Mouse (Mus musculus): Measurements from ENCODE around the gene Klhl21. TPM values are rescaled to one million over a fixed set of nuclear protein-coding genes. Genes with fewer than 3 reads are reported as not detected.

The Klhl21 gene
- total RNA-seq (2021) = 18.7 TPM in 2 replicates
- long read RNA-seq, experiment 1, transcript Klhl21-201 (4 exons, 3,986 nt) = major isoform, 9 of 18 reads
- long read RNA-seq, experiment 1, partial matches to known transcripts = 8 of 18 reads
- long read RNA-seq, experiment 1, other reads (novel, unspliced or antisense) = 1 of 18 reads
- long read RNA-seq, experiment 2, transcript Klhl21-201 (4 exons, 3,986 nt) = major isoform, 5 of 11 reads
- long read RNA-seq, experiment 2, partial matches to known transcripts = 1 of 11 reads
- long read RNA-seq, experiment 2, other reads (novel, unspliced or antisense) = 5 of 11 reads

DNA sequence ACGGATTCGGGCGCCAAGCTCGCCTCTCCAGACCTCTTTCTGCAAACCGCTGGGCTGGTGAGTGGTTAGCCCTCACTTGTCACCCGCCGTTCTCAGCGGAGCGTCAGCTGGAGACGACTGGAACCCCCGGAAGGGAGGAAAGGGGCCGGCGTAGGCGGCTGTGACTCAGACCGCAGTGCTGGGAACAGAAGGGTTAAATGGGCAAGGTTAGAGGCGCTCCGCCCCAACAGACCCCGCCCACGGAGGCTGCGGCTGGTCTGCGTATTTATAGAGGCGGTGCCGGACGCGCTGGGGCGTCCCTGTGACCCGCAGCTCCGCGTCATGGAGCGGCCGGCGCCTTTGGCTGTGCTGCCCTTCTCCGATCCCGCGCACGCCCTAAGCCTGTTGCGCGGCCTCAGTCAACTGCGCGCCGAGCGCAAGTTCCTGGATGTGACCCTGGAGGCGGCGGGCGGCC, at the start of gene Klhl21:
Gene Klhl21 (plus strand): TSS at position 182 of the 454 bp plus-strand sequence.
- peak; percentile 98 for DNase-seq

GRCm38 (mm10) chr4:151959849-151960512, 48.6 kb upstream of the Klhl21 start:
- no peak for DNase-seq

DNA sequence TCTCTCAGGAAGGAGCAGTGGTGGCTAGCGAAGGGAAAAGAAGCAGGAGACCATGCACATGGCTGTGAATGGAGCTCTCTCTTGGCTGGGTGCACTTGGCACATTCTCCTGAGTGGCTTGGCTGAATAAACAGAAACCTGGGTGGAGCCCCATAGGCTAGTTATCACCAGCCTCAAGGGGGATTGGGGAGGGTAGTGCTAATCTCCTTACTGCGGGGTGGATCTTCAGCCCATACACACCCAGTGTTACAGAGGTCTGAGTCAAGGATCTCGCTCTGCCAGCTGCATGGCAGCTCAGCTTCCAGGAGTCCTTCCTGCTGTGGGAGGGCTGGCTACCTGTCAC, 48.1 kb upstream of the Klhl21 start:
- DNase-seq = no peak

GRCm38 (mm10) chr4:151962817-151963216, 45.8 kb upstream of the Klhl21 start:
- DNase-seq = no peak

DNA sequence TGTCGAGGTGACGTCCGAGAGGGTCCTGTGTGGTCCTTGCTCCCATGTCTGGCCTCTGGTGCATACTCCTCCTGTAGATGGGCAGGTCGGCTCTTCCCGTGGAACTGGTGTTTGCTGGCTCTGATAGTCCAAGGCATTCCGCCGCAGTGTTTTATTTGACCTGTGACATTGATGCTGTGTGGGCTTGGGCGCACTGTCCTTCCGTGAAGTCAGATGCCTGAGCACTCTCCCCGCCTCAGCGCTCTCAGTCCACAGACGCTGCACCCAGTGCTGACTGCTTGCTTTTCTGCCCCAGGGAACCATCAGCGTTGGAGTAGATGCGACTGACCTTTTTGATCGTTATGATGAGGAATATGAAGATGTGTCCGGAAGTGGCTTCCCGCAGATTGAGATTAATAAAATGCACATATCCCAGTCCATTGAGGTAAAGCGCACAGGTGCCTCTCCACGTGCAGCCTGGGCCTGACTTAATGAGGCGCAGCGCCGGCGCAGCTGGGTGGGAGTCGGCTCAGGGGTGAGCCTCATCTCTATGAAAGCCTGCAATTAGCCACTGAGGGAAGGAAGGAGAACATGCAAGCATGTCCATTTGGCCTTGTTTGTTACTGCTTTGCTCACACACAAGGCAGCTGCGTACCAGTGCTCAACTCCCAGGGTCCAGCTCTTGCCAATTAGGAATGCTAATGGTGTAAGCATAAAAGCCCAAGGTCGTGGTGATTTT, 40.2 kb upstream of the Klhl21 start:
- no peak for DNase-seq

DNA sequence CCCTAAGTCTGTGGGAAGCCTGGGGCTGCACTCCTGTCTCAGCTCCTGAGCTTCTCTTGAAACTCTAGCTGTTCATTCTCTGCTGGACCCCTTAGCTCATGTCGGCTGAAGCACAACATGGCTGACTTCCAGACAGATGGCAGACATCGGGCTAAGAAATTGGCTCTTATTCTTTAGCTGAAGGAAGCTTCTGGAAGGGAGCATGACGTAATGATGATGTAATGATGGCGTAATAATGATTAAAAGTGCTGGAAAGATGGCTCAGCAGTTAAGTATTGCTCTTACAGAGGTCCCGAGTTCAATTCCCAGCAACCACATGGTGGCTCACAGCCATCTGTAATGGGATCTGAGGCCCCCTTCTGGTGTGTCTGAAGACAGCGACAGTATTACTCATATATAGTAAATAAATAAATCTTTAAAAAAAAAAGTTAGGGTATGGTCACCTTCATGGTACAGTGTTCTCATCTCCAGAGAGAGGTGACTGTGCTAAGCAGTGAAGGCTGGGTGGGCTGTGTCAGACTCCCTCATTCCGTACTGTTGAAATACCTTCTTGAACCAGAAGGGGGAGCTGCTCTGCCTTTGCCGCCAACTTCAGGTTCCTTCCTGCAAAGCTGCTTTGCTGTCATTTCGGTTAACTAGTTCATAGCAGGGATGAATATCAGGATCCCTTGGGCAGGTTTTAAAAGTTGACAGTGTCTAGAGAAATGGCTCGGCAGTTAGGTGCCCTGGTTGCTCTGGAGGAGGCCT, 36.2 kb upstream of the Klhl21 start:
- peak; percentile 56 for DNase-seq

DNA sequence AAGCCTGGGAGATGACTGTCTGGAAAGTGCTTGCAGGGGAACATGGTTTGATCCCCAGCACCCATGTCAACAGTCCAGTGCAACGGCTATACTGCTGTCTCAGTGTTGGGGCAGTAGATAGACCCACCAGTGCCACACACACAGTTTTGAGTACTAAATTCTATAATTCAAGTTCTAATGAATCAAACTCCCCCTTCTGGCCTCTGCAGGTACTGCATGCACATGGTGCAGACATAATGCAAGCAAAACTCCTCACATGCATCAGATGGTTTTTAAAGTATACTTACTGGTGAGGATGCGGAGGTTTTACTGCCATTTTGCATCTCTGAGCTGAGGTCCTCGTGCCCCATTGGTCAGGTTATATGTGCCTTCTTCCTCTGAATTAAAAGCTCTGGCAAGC, 33.2 kb upstream of the Klhl21 start:
- peak; percentile 68 for DNase-seq

- peak; percentile 89 for DNase-seq
These were observed 30.9 kb upstream of the Klhl21 start for GRCm38 (mm10) chr4:151977748-151978147.

DNA sequence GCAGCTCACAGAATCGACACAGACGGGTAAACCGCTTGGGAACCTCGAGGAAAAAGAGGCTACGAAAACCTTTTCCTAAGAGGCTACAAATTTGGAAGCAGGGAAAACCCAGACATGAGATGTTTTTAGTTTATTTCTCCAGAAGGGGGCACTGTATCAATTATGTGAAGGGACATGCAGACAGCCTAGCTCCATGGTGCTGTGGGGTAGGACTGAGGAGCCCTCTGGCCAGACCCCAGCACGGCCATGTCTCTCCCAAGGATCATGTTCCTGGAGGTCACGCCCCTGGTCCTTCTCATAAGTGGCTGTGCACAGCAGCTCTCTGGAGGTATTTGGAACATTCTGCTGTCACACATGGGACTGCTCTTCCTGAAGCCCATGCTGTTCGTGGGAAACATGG, 27.9 kb upstream of the Klhl21 start:
- DNase-seq = no peak

- DNase-seq = peak; percentile 92
These were observed 27.2 kb upstream of the Klhl21 start for GRCm38 (mm10) chr4:151981363-151981762.

GRCm38 (mm10) chr4:151983043-151983442, 25.6 kb upstream of the Klhl21 start:
- no peak for DNase-seq

DNA sequence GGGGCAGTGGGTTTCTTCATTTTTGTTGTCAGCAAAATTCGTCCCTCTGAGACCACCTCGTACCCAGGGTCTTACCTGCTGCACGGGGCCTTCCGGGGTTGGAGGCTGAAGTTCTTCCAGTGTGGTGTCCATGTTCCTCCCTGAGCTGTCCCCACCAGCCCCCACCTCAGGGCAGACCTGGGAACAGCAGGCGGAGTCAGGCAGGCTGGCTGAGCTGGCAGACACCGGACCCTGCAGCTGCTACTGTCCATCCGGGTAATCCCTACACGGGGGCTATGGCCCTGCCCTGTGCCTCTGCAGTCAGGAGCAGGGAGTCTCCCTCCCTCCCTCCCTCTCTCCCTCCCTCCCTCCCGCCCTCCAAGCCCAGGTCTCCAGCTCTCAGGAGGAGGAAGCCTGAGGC, 25.0 kb upstream of the Klhl21 start:
- peak; percentile 40 for DNase-seq

DNA sequence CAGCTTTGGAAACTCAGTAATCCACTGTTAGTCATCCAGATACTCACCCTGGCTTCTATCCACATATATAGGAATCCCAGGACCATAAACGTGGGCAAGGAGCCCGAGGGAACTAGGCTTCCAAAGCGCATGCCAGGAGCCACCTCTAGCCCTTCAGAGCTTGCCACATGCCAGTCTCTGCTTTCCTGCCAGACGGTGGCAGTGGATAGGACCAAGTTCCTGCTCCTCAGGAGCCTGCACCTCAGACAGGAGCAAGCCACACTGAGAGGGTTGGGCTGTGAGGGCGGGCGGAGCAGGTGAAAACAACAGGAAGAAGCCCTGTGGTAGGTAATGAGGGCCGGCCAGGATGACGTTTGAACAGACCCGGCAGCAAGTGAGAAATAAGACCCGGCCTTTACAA, 22.7 kb upstream of the Klhl21 start:
- DNase-seq = no peak

DNA sequence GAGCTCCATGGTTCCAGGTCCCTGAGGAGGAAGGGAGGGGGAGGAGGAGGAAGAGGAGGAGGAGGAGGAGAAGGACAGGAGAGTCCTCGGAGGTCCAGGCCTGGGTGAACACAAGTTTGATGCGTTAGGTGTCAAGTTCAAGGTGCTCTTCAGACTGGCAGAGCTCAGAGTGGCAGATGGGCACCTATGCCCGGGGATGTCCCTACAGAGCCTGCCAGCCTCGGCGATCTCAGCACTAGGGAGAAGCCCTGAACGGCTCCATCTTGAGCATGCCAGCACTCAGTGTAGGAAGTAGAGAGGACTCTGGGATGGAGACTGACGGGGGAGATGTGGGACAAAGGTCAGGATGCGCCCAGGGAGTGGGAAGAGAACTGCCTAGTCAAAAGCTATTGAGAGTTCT, 22.0 kb upstream of the Klhl21 start:
- DNase-seq = no peak

GRCm38 (mm10) chr4:151988014-151988341, 20.6 kb upstream of the Klhl21 start:
- peak; percentile 36 for DNase-seq

DNA sequence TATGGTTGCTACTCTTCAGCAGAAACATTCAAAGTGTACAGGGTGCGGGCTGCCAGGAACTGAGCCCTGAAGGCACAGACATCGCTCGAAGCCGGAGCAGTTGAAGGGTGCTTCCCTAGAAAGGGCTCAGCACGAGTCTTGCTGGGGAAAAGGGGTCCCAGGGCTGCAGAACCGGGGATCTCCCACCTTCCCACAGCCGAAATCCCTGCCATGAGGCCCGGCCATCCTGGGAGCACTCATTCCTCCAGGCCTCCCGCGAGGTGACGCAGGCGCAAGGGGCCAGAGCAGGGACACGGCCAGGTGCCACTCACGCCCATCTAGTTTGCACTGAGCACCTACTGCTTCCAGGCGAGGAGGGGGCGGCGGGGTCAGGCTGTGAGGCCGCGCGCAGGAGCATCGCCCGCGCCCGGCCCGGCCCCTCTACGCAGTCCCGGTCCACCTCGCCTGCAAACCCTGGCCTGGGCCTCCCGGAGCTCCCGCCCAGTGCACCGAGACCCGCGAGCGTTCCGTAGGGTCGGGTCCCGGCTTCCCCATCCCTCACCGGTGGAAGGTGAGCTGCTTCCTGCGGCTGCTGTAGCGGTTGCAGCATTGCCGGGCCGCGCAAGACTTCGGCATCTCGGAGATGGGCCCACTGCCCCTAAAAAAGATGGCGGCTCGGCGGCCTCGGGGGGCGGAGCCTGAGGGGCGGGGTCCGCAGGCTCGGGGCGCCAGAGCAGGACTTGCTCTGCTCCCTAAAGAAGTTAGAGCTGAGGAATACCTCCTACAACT, 20.1 kb upstream of the Klhl21 start, which contains the start of gene Thap3:
Gene Thap3 (minus strand): TSS at position 656 of the 768 bp plus-strand sequence.
- peak; percentile 91 for DNase-seq

GRCm38 (mm10) chr4:151989110-151989488, 19.5 kb upstream of the Klhl21 start:
- no peak for DNase-seq

GRCm38 (mm10) chr4:151992091-151992490, 16.5 kb upstream of the Klhl21 start:
- DNase-seq = no peak

GRCm38 (mm10) chr4:151993035-151993434, 15.6 kb upstream of the Klhl21 start:
- DNase-seq = no peak

GRCm38 (mm10) chr4:151994228-151995171, 14.1 kb upstream of the Klhl21 start:
- peak; percentile 72 for DNase-seq

Data from adrenal gland, postnatal 14 days (tissue).